Mouse (Mus musculus): ENCODE results near the gene Clp1. TPM values are rescaled to one million over a fixed set of nuclear protein-coding genes. Genes with fewer than 3 reads are reported as not detected.

Gene Clp1
- polyA plus RNA-seq, 1 experiment = 15.5 TPM

Other genes with a start within 250 kb of the Clp1 start
- 71.8 and 112 TPM in 2 replicates for gene Ctnnd1, start 76.6 kb downstream of the Clp1 start, polyA plus RNA-seq (2012; rRNA removed)
- not detected in 2 replicates for gene Btbd18, start 68.3 kb downstream of the Clp1 start, polyA plus RNA-seq (2012; rRNA removed)
- gene Selenoh, start 56.6 kb downstream of the Clp1 start, polyA plus RNA-seq (2012; rRNA removed) = 47.3 and 56.9 TPM in 2 replicates
- not detected in 2 replicates for gene Gm28635, start 49.3 kb downstream of the Clp1 start, polyA plus RNA-seq (2012; rRNA removed)
- 8.4 and 9.8 TPM in 2 replicates for gene Med19, start 48.9 kb downstream of the Clp1 start, polyA plus RNA-seq (2012; rRNA removed)
- gene Tmx2, start 48.2 kb downstream of the Clp1 start, polyA plus RNA-seq (2012; rRNA removed) = 66.2 and 77.2 TPM in 2 replicates
- gene Zdhhc5, start 12.2 kb downstream of the Clp1 start, polyA plus RNA-seq (2012; rRNA removed) = 35.1 and 53.5 TPM in 2 replicates
- 0.82 and 1.5 TPM in 2 replicates for gene Ypel4, start 6.7 kb upstream of the Clp1 start, polyA plus RNA-seq (2012; rRNA removed)
- 0.29 and 0.37 TPM in 2 replicates for gene Gm19426, start 16.3 kb upstream of the Clp1 start, polyA plus RNA-seq (2012; rRNA removed)
- gene Serping1, start 48.1 kb upstream of the Clp1 start, polyA plus RNA-seq (2012; rRNA removed) = 146 and 183 TPM in 2 replicates
- gene Ube2l6, start 71.5 kb upstream of the Clp1 start, polyA plus RNA-seq (2012; rRNA removed) = 59.1 and 85.6 TPM in 2 replicates
- gene Smtnl1, start 95.3 kb upstream of the Clp1 start, polyA plus RNA-seq (2012; rRNA removed) = 0.14 TPM in 1 of 2 replicates, not detected in the other
- gene Timm10, start 99.6 kb upstream of the Clp1 start, polyA plus RNA-seq (2012; rRNA removed) = 40.7 and 41.7 TPM in 2 replicates
- gene Slc43a1, start 111.5 kb upstream of the Clp1 start, polyA plus RNA-seq (2012; rRNA removed) = 5.6 and 6.8 TPM in 2 replicates
- gene Rtn4rl2, start 159.4 kb upstream of the Clp1 start, polyA plus RNA-seq (2012; rRNA removed) = 1.7 and 2.1 TPM in 2 replicates
- gene Slc43a3, start 209.2 kb upstream of the Clp1 start, polyA plus RNA-seq (2012; rRNA removed) = 21.8 and 48.3 TPM in 2 replicates

Data from large intestine, adult 2 months (tissue).